Mouse (Mus musculus): ENCODE measurements around the gene 4930535I16Rik.

- TF ChIP-seq CTCF (IDR thresholded peaks at IDR 0.05; ENCODE audit: borderline replicate concordance, control insufficient read depth, extremely low read depth, insufficient read depth, low read length, poor library complexity), result no peak
- no peak for TF ChIP-seq POLR2A (IDR thresholded peaks at IDR 0.05; ENCODE audit: control insufficient read depth, extremely low read depth, insufficient read depth, low read length, poor library complexity)
Observed at GRCm38 (mm10) chr4:123957891-123958290, 40.1 kb upstream of the 4930535I16Rik start.
